Mouse (Mus musculus): ENCODE results near the gene Chrne.

Gene Chrne

GRCm38 (mm10) chr11:70619101-70619500 lies at the start of gene Chrne:
Gene Chrne, minus strand, starts transcription at chr11:70619216.
- DNase-seq, result no peak

- DNase-seq, result no peak
Measured at GRCm38 (mm10) chr11:70668335-70668770, 49.3 kb upstream of the Chrne start.

- no peak for DNase-seq
Measured at GRCm38 (mm10) chr11:70667271-70668150, 48.5 kb upstream of the Chrne start.

- no peak for DNase-seq
Measured at GRCm38 (mm10) chr11:70666687-70667086, 47.7 kb upstream of the Chrne start.

- no peak for DNase-seq
Measured at GRCm38 (mm10) chr11:70664741-70665140, 45.7 kb upstream of the Chrne start.

GRCm38 (mm10) chr11:70663957-70664356 lies 44.9 kb upstream of the Chrne start:
- DNase-seq, result no peak

GRCm38 (mm10) chr11:70663101-70663500 lies 44.1 kb upstream of the Chrne start:
- no peak for DNase-seq

- DNase-seq, result no peak
Measured at GRCm38 (mm10) chr11:70660571-70660970, 41.6 kb upstream of the Chrne start.

- DNase-seq, result no peak
Measured at GRCm38 (mm10) chr11:70658942-70659341, 39.9 kb upstream of the Chrne start.

GRCm38 (mm10) chr11:70658521-70658920 lies 39.5 kb upstream of the Chrne start:
- DNase-seq, result no peak

GRCm38 (mm10) chr11:70657991-70658390 lies 39.0 kb upstream of the Chrne start:
- no peak for DNase-seq

- DNase-seq, result no peak
Measured at GRCm38 (mm10) chr11:70657573-70657972, 38.6 kb upstream of the Chrne start.

GRCm38 (mm10) chr11:70656964-70657363 lies 37.9 kb upstream of the Chrne start, which contains the start of gene Eno3:
Gene Eno3, plus strand, starts transcription at chr11:70657202.
- no peak for DNase-seq

GRCm38 (mm10) chr11:70656456-70656927 lies 37.5 kb upstream of the Chrne start:
- DNase-seq, result peak in 1 of 2 experiments; percentile 55

GRCm38 (mm10) chr11:70655571-70656455 lies 36.8 kb upstream of the Chrne start:
- DNase-seq, result peak in 1 of 2 experiments; percentile 50

GRCm38 (mm10) chr11:70654923-70655570 lies 36.0 kb upstream of the Chrne start:
- DNase-seq, result peak; percentile 72 to 73

- DNase-seq, result peak; percentile 59 to 62
Measured at GRCm38 (mm10) chr11:70654198-70654922, 35.3 kb upstream of the Chrne start, which contains the start of gene Pfn1. Gene Pfn1, minus strand, starts transcription at chr11:70654644.

GRCm38 (mm10) chr11:70653345-70654197 lies 34.6 kb upstream of the Chrne start:
- peak in 1 of 2 experiments; percentile 58 for DNase-seq

GRCm38 (mm10) chr11:70652884-70653344 lies 33.9 kb upstream of the Chrne start:
- DNase-seq, result no peak

- DNase-seq, result no peak
Measured at GRCm38 (mm10) chr11:70652029-70652883, 33.2 kb upstream of the Chrne start.
